Mouse (Mus musculus) spleen, adult 2 months (tissue): ENCODE measurements at regions not wholly inside any gene's neighbourhood (a gene's known extent, or its start where the extent isn't known, plus 50 kb on each side); places are given as distances from the start of the nearest gene placed in this dataset.

ENCODE experiments used
- CTCF ChIP-seq: fragments of 200-500 bp; IDR thresholded peaks from 2 replicates; pipeline ENCODE4 v1.5.1; 2011; ENCODE audit warnings: mild to moderate bottlenecking, inconsistent platforms; ENCODE audit not compliant: insufficient read depth, insufficient read length, insufficient replicate concordance; ENCODE audit errors: extremely low read depth
- POLR2A ChIP-seq: fragments of 200-500 bp; IDR thresholded peaks from 2 replicates; pipeline ENCODE4 v1.6.1; 2011; ENCODE audit warnings: low read depth, low read length, inconsistent platforms

DNA sequence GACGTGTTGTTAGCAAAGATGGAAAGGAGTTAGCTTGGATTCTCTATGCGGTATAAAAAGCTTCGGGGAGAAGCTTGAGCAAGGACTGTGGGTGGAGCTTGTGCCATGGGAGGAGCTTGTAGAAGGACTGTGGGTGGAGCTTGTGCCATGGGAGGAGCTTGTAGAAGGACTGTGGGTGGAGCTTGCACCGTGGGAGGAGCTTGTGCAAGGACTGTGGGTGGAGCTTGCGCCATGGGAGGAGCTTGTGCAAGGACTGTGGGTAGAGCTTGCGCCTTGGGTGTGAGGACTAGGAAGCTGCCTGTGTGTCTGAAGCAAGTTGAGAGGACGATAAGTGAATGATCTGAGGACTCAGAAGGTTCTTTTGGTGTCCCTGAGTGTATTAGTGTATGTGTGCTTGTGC, 263.1 kb downstream of the Gm45692 start:
- TF ChIP-seq POLR2A (no peak), CTCF (no peak)
